Mouse (Mus musculus) limb, embryonic 14.5 days (tissue): ENCODE measurements around the gene Gm49336. TPM values are rescaled to one million over a fixed set of nuclear protein-coding genes. Genes with fewer than 3 reads are reported as not detected.

Experiments
- ATAC-seq: fragments of 200-750 bp; cut with Nextera tagmentation; 2 replicates; pipeline ENCODE4 v1.8.0; 2017; ENCODE audit warnings: low read depth, moderate number of reproducible peaks, moderate TSS enrichment; ENCODE audit not compliant: low FRiP score
- DNase-seq: peaks from one replicate; pipeline ENCODE4 v3.0.0-alpha.2; 2015; ENCODE audit warnings: low spot score
- H3K27ac ChIP-seq: fragments of 300-500 bp; sonication (generic); replicated peaks from 2 replicates; pipeline ENCODE4 v1.5.1; 2014; ENCODE audit warnings: low read depth, mild to moderate bottlenecking, low read length, moderate library complexity, mixed read lengths
- H3K27me3 ChIP-seq: fragments of 300-500 bp; sonication (generic); 2 replicates; pipeline ENCODE4 v1.6.1; 2014; ENCODE audit warnings: low read length, mixed read lengths; ENCODE audit not compliant: control insufficient read depth, insufficient read depth
- H3K36me3 ChIP-seq: fragments of 300-500 bp; sonication (generic); 2 replicates; pipeline ENCODE4 v1.6.1; 2014; ENCODE audit warnings: mild to moderate bottlenecking, low read length, moderate library complexity, mixed read lengths; ENCODE audit not compliant: control insufficient read depth, insufficient read depth
- H3K4me1 ChIP-seq: fragments of 300-500 bp; sonication (generic); 2 replicates; pipeline ENCODE4 v1.6.1; 2014; ENCODE audit warnings: antibody characterized with exemption, low read length, mixed read lengths; ENCODE audit not compliant: control insufficient read depth, insufficient read depth
- H3K4me2 ChIP-seq: fragments of 300-500 bp; sonication (generic); replicated peaks from 2 replicates; pipeline ENCODE4 v1.6.1; 2014; ENCODE audit warnings: low read depth, mild to moderate bottlenecking, low read length, moderate library complexity; ENCODE audit not compliant: severe bottlenecking
- H3K4me3 ChIP-seq: fragments of 300-500 bp; sonication (generic); replicated peaks from 2 replicates; pipeline ENCODE4 v1.5.1; 2014; ENCODE audit warnings: low read length
- H3K9ac ChIP-seq: fragments of 300-500 bp; sonication (generic); 2 replicates; pipeline ENCODE4 v1.6.1; 2014; ENCODE audit warnings: mild to moderate bottlenecking, low read depth, low read length, moderate library complexity; ENCODE audit not compliant: severe bottlenecking
- H3K9me3 ChIP-seq: fragments of 300-500 bp; sonication (generic); 2 replicates; pipeline ENCODE4 v1.6.1; 2016; ENCODE audit warnings: low read length; ENCODE audit not compliant: control insufficient read depth
- POLR2A ChIP-seq: fragments of 200-500 bp; IDR thresholded peaks from 2 replicates; pipeline ENCODE4 v1.8.0; 2012; ENCODE audit warnings: inconsistent platforms, mild to moderate bottlenecking, moderate library complexity, borderline replicate concordance; ENCODE audit not compliant: insufficient read depth, insufficient read length; ENCODE audit errors: extremely low read depth
- WGBS: fragments of 180-500 bp; shearing (Covaris S2); extraction: QIAGEN DNeasy Blood & Tissue Kit; methylation state at CpG from one replicate; pipeline ENCODE4 v1.1.7; 2014; 5-methylcytosine and 5-hydroxymethylcytosine counted together
- polyA plus RNA-seq, 2 experiments: library from polyadenylated mRNA; depleted of rRNA in 1 of 2; stranded (reverse) in 1 of 2; unstranded in 1 of 2; fragments of >200 nt; fragmentation: Nextera tagmentation in 1 of 2; extraction: Ambion mirVana in 1 of 2; gene quantifications; 2 replicates each; pipeline versions ENCODE4 v1.2.1 to v1.2.3; 2012 to 2014

Gene Gm49336
- polyA plus RNA-seq, 2 experiments, result 42.3 to 49.6 TPM

- Histone ChIP-seq H3K36me3 (peaks cover 30% of the 10 kb centered on the region), H3K27me3 (no peaks in the 10 kb centered on the region), H3K4me2 (no peak overlapping the region), H3K9ac (no peak overlapping the region), H3K4me1 (no peaks in the 10 kb centered on the region), H3K27ac (no peak overlapping the region), H3K4me3 (no peak overlapping the region), H3K9me3 (no peaks in the 10 kb centered on the region)
- DNase-seq, result no peak
- no peak for ATAC-seq
- 87% methylated on average over 7 of the region's 7 CpGs for WGBS
- TF ChIP-seq POLR2A, result no peak
Observed at GRCm38 (mm10) chr14:60286194-60286863, 35.0 kb upstream of the Gm49336 start.

DNA sequence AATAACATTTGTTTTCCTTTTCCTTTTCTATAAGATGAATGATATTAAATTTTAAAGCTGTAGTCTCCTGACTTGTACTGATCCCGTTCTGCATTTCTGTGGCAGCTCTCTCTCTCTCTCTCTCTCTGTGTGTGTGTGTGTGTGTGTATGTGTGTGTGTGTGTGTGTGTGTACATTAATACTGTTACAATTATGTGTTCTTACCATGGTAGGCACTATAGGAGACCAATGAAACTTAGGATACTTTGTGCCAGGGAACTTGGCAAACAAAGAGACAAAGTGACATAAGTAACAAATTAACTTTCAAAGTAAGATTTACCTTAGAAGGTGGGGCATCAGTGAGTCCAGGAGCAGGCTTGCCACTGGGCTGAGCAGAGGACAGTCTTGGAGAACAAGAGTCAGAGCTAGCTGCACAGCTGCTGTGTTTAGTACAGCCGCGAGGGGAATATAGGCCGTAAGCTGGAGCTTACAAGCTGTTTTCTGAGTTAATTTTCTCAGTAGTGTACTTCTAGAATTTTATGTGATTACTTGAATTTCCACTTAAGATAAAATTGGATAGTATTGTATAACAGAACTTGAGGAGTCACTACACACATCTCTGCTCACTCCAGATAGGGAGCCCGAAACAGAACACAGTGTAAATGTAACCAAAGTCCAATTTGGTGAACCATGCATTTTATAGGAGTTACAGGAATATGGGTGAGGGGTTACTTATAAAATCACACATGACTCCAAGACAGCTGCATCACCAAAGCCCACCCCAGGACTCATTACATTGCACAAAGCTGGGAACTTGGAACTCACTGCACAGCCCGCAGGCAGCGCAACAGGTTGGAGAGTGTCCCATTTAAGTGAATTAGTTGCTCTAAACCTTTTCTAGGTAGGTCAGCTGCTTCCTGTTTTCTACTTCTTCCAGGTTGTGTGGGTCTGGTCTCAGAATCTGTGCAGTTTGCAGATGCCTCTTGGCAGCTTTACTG, 24.3 kb upstream of the Gm49336 start:
- no peak for TF ChIP-seq POLR2A
- DNase-seq (no peak), ATAC-seq (peak; percentile 62)
- Histone ChIP-seq H3K27me3 (no peaks in the 10 kb centered on the region), H3K4me1 (no peaks in the 10 kb centered on the region), H3K27ac (no peak overlapping the region), H3K4me3 (no peak overlapping the region), H3K9me3 (no peaks in the 10 kb centered on the region), H3K36me3 (peaks cover 3% of the 10 kb centered on the region; the same call in 1 of the 2 replicates), H3K9ac (no peak overlapping the region), H3K4me2 (no peak overlapping the region)
- WGBS, result 61% methylated on average over 7 of the region's 7 CpGs

DNA sequence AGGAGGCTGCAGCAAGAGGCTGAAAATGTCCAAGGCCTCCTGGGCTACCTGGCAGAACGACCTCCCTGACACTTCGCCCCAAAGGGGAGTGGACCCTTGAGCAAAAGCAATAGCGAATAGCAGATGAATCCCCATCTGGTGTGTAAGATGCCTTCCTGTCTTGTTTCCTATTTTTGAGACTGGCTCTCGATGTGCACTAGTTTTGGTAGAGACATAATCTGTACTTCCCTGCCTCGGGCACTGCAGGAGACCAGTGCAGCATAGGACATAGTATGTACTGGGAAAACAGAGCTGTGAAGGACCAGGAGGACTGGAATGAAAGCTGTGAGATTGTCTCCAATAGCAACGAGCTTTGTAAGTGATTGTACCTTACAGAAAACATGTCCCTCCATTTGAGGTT, 22.0 kb upstream of the Gm49336 start:
- no peak for TF ChIP-seq POLR2A
- no peak overlapping the region for H3K9ac ChIP-seq
- no peaks in the 10 kb centered on the region for H3K4me1 ChIP-seq
- WGBS, result 85% methylated on average over 6 of the region's 6 CpGs
- DNase-seq (no peak), ATAC-seq (no peak)
- no peaks in the 10 kb centered on the region for H3K27me3 ChIP-seq
- H3K4me2 ChIP-seq, result no peak overlapping the region
- H3K4me3 ChIP-seq, result no peak overlapping the region
- H3K36me3 ChIP-seq, result no peaks in the 10 kb centered on the region
- H3K9me3 ChIP-seq, result no peaks in the 10 kb centered on the region
- no peak overlapping the region for H3K27ac ChIP-seq

DNA sequence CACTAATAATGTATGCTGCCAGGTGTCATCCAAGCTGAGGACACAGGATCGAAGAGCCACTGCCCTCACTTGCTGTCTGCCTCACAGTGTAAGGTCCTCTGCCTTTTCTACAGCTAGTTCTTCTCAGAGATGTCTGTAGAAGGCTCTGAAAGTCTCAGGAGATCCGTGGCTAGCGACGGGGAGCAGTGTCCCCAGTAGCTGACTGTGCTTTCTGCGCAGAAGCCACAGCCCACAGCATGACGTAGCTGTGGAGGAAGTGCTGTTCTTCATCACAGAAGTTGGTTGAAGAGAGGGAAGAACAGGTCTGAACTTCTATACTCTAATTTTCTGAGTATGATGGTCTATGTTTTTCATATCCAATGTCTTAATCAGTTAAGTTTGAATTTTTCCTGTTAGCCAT, 18.0 kb upstream of the Gm49336 start:
- no peak overlapping the region for H3K9ac ChIP-seq
- DNase-seq, result no peak
- no peak for ATAC-seq
- no peaks in the 10 kb centered on the region for H3K9me3 ChIP-seq
- WGBS, result 84% methylated on average over 6 of the region's 6 CpGs
- no peaks in the 10 kb centered on the region for H3K36me3 ChIP-seq
- no peaks in the 10 kb centered on the region for H3K27me3 ChIP-seq
- H3K27ac ChIP-seq, result no peak overlapping the region
- TF ChIP-seq POLR2A, result no peak
- H3K4me3 ChIP-seq, result no peak overlapping the region
- no peak overlapping the region for H3K4me2 ChIP-seq
- H3K4me1 ChIP-seq, result 0 out of 2 replicates have a peak, but pooled peaks cover 3% of the 10 kb centered on the region
